17 mouse cellular contexts compared by ENCODE assay signal in genomic region chr16:33133186-33133585, GRCm38 (mm10).
"Had no signal": no experiment of that assay in that cellular context is flagged by ENCODE, and none has a peak within 500 bp of the region (broad histone marks: within the 10 kb centered on the region; RNA-seq: fewer than 3 reads in every experiment).

No protein-coding gene starts in this region.

- H3K27ac ChIP-seq: kidney, embryonic 15.5 days; limb, embryonic 12.5 days; liver, embryonic 13.5 days; lung, embryonic 15.5 days; midbrain, embryonic 12.5 days; neural tube, embryonic 13.5 days; stomach, embryonic 15.5 days had no signal

- DNase-seq: kidney, postnatal 25 days; liver; liver, embryonic 13.5 days; liver, postnatal 0 days; lung, postnatal 14 days; retina, postnatal 1 day; right cerebral cortex, postnatal 4 days; spleen, adult 18-20 months; thymus, adult 2 months; thymus, postnatal 25 days had no signal

- H3K4me3 ChIP-seq: kidney, embryonic 15.5 days; limb, embryonic 12.5 days; liver, embryonic 13.5 days; lung, embryonic 15.5 days; midbrain, embryonic 12.5 days; neural tube, embryonic 13.5 days; stomach, embryonic 15.5 days had no signal

- H3K9me3 ChIP-seq: kidney, embryonic 15.5 days; limb, embryonic 12.5 days; liver, embryonic 13.5 days; lung, embryonic 15.5 days; midbrain, embryonic 12.5 days; neural tube, embryonic 13.5 days; stomach, embryonic 15.5 days had no signal

- H3K36me3 ChIP-seq: kidney, embryonic 15.5 days; limb, embryonic 12.5 days; liver, embryonic 13.5 days; lung, embryonic 15.5 days; midbrain, embryonic 12.5 days; neural tube, embryonic 13.5 days; stomach, embryonic 15.5 days had no signal

- H3K27me3 ChIP-seq: kidney, embryonic 15.5 days; limb, embryonic 12.5 days; lung, embryonic 15.5 days; midbrain, embryonic 12.5 days; neural tube, embryonic 13.5 days; stomach, embryonic 15.5 days had no signal

- ATAC-seq: liver, postnatal 0 days; midbrain, embryonic 16.5 days had no signal

- H3K4me1 ChIP-seq: kidney, embryonic 15.5 days; limb, embryonic 12.5 days; liver, embryonic 13.5 days; midbrain, embryonic 12.5 days; neural tube, embryonic 13.5 days had no signal
